Mouse (Mus musculus): ENCODE data around the gene A3galt2.

The A3galt2 gene

GRCm38 (mm10) chr4:128803569-128803968 is 48.4 kb downstream of the A3galt2 start:
- no peak for DNase-seq

GRCm38 (mm10) chr4:128804426-128805149 is 49.4 kb downstream of the A3galt2 start:
- DNase-seq = no peak

DNA sequence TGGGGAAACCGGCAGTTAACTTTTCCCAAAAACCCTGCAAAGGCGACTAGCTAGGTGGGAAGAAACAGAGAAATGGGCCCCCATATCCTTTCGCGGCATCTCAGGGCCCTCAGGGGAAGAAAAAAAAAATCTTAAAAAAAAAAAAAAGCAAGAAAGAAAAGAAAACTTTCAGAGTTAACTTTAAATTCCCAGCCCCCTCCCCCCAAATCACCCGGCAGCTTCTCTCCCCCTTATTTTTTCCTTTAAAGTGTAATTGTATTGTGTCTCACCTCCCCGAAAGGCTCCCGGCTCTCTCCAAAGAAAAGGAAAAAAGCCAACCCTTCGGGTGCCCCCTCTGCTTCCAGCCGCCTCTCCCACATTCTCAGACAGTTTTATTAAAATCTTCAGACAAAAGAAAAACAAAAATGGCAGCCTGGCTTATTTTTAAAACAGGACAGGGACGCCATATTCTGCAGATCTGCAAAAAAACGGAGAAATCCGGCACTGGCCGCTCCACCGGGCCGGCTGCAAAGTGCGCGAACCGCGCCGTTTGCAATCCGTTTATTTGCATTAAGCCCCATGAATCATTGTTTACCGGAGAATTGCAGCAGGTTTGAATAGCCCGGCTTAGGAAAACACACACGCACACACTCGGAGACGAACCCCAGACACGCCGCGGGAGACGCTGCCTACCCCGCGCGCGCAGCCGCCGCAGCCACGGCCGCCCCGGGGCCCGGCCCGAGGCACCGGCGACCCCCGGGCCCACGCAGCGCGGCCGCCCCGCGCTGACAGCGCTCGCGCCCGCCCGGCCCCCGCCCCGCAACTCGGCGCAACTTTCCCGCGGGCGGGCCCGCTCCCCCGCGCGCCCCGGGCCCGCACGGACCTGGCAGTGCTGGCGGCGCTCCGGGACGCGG is 50.2 kb downstream of the A3galt2 start:
- DNase-seq = peak; percentile 46

GRCm38 (mm10) chr4:128806043-128806826 is 51.1 kb downstream of the A3galt2 start, which contains the start of gene Zfp362:
TSS of gene Zfp362 (minus strand) at chr4:128806045.
- peak; percentile 51 for DNase-seq

GRCm38 (mm10) chr4:128806827-128807179 is 51.6 kb downstream of the A3galt2 start:
- no peak for DNase-seq

GRCm38 (mm10) chr4:128811382-128812056 is 56.4 kb downstream of the A3galt2 start:
- peak; percentile 86 for DNase-seq

- DNase-seq = no peak
These were observed 61.8 kb downstream of the A3galt2 start for GRCm38 (mm10) chr4:128817011-128817410.
